Mouse (Mus musculus): ENCODE data around the gene Nrarp. TPM values are rescaled to one million over a fixed set of nuclear protein-coding genes. Genes with fewer than 3 reads are reported as not detected.

The Nrarp gene
- polyA plus RNA-seq, 1 experiment from 2014 or later: 63.9 TPM

DNA sequence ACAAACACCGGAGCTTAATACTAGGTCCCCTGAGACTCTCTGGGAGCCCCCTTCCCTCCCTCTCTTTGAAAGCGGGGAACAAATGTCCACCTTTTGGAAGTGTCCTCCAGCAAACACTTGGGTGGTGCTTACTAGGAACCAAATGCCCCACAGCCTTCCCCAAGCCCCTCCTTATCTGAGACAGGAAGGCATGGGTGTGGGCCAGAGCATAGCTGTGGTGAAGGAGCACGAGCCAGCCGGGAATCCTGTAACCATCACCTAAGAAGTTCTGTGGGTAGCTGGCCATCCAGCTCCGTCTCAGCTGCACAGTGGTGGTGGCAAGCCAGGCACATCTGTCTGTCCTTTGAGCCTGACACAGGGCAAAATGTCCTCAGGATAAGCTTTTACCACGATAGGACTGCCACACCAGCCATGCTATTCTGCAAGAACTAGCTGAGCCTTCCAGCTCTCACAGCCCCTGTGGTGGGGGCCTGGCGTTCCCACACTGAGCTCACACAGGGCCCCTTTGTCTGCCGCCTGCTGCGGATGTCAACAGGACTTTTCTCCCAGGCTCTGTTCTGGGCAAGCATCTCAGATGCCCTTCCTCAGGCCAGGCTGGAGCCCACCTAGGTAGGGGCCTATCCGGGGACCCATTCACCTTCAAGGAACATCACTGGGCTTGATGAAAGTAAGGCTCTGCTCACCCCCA, 2.1 kb upstream of the Nrarp start:
- DNase-seq (ENCODE audit: low spot score, missing footprints): peak; percentile 89
- 20% methylated on average over 10 of the region's 10 CpGs for WGBS
- H3K9me3 ChIP-seq (ENCODE audit: control insufficient read depth, low read length): no peaks in the 10 kb centered on the region
- ATAC-seq (ENCODE audit: low FRiP score): no peak
- peak overlapping the region; percentile 47 for H3K9ac ChIP-seq (ENCODE audit: low read length)
- peak overlapping the region; percentile 39 for H3K4me2 ChIP-seq
- H3K27me3 ChIP-seq (ENCODE audit: control insufficient read depth, insufficient read depth, low read length): no peaks in the 10 kb centered on the region
- peaks cover 59% of the 10 kb centered on the region for H3K4me1 ChIP-seq (ENCODE audit: control insufficient read depth, insufficient read depth, low read length)
- no peaks in the 10 kb centered on the region for H3K36me3 ChIP-seq (ENCODE audit: control insufficient read depth, insufficient read depth, low read length)
- peak overlapping the region; percentile 71 for H3K27ac ChIP-seq (ENCODE audit: low read depth, low read length)
- H3K4me3 ChIP-seq (ENCODE audit: low read depth, low read length): 0 out of 2 replicates have a peak overlapping the region, but pooled peaks have one; percentile 8

DNA sequence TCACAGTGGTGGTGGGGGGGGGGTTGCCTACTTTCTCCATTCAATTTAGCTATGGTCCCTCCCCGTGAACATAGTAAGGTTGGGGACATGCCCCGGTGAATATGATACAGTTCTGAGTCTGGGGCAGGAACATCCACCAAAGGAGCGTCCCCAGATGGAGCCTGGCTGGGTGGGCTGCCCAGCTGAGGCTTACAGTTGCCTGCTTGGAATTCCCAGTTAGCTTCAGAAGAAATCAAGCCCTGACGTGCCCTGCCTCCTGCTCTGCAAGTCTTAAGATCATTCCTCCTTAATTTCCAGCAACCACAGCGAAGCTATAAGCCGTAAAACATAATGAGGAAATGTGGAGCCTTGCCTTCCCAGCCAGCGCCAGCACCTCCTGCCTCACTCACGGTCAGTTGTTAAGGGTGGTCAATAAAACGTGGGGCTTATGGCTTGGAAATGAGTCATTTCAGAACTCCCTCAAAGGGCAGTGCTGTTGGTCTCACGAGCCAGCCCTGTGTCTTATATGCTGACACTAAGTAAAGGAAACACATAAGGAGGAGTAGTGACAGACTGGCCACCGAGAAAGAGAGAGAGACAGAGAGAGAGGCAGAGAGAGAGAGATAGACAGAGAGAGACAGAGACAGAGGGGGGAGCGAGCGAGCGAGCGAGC, 866 bp upstream of the Nrarp start:
- peaks cover 69% of the 10 kb centered on the region for H3K4me1 ChIP-seq (ENCODE audit: control insufficient read depth, insufficient read depth, low read length)
- no peaks in the 10 kb centered on the region for H3K27me3 ChIP-seq (ENCODE audit: control insufficient read depth, insufficient read depth, low read length)

DNA sequence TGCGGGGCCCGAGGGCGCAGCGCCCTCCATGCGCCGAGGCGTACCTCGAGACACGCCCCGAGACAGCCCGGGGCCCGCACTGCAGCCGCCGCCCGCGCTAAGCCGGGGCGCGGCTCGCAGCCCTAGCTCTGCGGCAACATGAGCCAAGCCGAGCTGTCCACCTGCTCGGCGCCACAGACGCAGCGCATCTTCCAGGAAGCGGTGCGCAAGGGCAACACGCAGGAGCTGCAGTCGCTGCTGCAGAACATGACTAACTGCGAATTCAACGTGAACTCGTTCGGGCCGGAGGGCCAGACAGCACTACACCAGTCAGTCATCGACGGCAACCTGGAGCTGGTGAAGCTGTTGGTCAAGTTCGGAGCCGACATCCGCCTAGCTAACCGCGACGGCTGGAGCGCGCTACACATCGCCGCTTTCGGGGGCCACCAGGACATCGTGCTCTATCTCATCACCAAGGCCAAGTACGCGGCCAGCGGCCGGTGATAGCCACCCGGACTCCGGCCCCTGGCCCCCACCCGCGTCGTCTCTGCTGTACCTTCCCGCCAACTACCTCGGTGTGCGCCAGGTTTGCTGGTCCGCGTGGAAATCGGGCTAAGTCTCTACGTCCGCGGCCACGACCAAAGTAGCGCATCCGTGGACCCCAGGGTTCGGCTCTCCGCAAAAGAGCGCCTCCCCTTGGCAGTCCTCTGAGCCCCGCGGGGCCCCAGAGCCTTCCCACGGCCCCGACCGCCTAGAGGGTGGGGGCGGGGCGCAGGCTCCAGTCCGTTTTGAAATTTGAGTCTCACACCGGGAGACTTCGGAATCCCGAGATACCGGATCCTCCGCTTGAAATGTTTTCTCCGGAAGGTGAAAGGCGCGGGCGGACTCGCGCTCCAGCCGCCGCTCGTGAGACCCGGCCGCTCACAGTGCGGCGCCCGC, 674 bp downstream of the Nrarp start:
- peak; percentile 36 for ATAC-seq (ENCODE audit: low FRiP score)
- H3K4me3 ChIP-seq (ENCODE audit: low read depth, low read length): peak overlapping the region; percentile 87
- H3K4me2 ChIP-seq: peak overlapping the region; percentile 74
- H3K9ac ChIP-seq (ENCODE audit: low read length): peak overlapping the region; percentile 91
- under 1% methylated on average over 100 of the region's 100 CpGs for WGBS
- H3K27me3 ChIP-seq (ENCODE audit: control insufficient read depth, insufficient read depth, low read length): no peaks in the 10 kb centered on the region
- no peaks in the 10 kb centered on the region for H3K9me3 ChIP-seq (ENCODE audit: control insufficient read depth, low read length)
- peaks cover 69% of the 10 kb centered on the region for H3K4me1 ChIP-seq (ENCODE audit: control insufficient read depth, insufficient read depth, low read length)
- H3K27ac ChIP-seq (ENCODE audit: low read depth, low read length): peak overlapping the region; percentile 95
- peak; percentile 98 for DNase-seq (ENCODE audit: low spot score, missing footprints)
- H3K36me3 ChIP-seq (ENCODE audit: control insufficient read depth, insufficient read depth, low read length): peaks cover 6% of the 10 kb centered on the region; the same call in 1 of the 2 replicates

More for the DNA sequence above, 866 bp upstream of the Nrarp start:
- Histone ChIP-seq H3K27ac (ENCODE audit: low read depth, low read length) (peak overlapping the region; percentile 67), H3K9ac (ENCODE audit: low read length) (peak overlapping the region; percentile 54), H3K9me3 (ENCODE audit: control insufficient read depth, low read length) (no peaks in the 10 kb centered on the region), H3K4me2 (peak overlapping the region; percentile 74), H3K36me3 (ENCODE audit: control insufficient read depth, insufficient read depth, low read length) (peaks cover 6% of the 10 kb centered on the region; the same call in 1 of the 2 replicates), H3K4me3 (ENCODE audit: low read depth, low read length) (peak overlapping the region; percentile 87)
- 44% methylated on average over 15 of the region's 15 CpGs for WGBS
- ATAC-seq (ENCODE audit: low FRiP score) (no peak), DNase-seq (ENCODE audit: low spot score, missing footprints) (peak; percentile 89)

DNA sequence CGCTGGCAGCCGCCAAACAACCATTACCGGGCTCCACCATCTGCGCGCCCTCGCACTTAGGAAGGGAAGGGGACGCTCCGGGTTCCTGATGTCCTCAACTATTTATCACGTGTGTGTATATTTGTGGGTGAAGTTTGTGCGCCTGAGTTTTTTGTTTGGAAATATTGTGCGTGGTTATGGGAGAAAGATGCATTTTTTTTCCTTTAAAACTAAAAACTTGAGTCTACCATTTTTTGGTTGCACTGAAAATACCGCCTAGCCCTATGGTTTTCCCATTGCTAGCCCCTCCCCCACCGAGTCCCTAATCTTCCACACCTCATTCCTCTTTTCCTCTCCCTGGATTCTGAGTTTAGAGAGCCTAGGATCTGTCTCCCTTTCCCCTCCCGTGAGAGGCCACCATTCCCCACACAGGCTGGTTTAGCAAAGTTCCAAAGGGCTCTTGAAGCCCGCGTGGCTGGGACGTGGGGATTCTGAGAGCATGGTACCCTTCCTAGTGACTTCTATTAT, 1.4 kb downstream of the Nrarp start:
- DNase-seq (ENCODE audit: low spot score, missing footprints) (peak; percentile 95), ATAC-seq (ENCODE audit: low FRiP score) (no peak)
- 0% methylated on average over 17 of the region's 17 CpGs for WGBS
- Histone ChIP-seq H3K4me2 (peak overlapping the region; percentile 74), H3K4me1 (ENCODE audit: control insufficient read depth, insufficient read depth, low read length) (peaks cover 72% of the 10 kb centered on the region), H3K4me3 (ENCODE audit: low read depth, low read length) (peak overlapping the region; percentile 87), H3K27ac (ENCODE audit: low read depth, low read length) (peak overlapping the region; percentile 95), H3K9me3 (ENCODE audit: control insufficient read depth, low read length) (no peaks in the 10 kb centered on the region), H3K27me3 (ENCODE audit: control insufficient read depth, insufficient read depth, low read length) (no peaks in the 10 kb centered on the region), H3K9ac (ENCODE audit: low read length) (peak overlapping the region; percentile 91), H3K36me3 (ENCODE audit: control insufficient read depth, insufficient read depth, low read length) (peaks cover 6% of the 10 kb centered on the region; the same call in 1 of the 2 replicates)

DNA sequence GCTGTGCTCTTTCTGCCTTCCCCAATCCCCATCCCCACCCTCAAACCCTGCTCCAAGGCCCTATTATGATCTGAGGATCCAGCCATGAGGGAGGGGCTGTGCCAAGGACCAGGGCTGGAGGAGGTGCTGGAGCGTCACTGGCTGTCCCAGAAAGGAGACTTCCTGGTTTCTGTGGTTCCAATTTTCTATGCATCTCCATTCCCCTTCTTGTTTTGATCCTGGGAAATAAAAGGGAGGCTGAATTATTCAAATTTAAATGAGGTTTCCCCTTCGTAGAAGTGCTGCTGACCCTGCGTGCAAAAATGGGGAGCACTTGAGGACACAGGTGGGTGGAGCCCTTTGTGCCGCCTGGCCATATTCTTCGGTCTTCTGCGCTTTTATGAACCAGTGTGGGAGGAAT, 2.1 kb downstream of the Nrarp start:
- Histone ChIP-seq H3K27me3 (ENCODE audit: control insufficient read depth, insufficient read depth, low read length) (no peaks in the 10 kb centered on the region), H3K4me2 (peak overlapping the region; percentile 74), H3K9me3 (ENCODE audit: control insufficient read depth, low read length) (no peaks in the 10 kb centered on the region), H3K9ac (ENCODE audit: low read length) (peak overlapping the region; percentile 91), H3K36me3 (ENCODE audit: control insufficient read depth, insufficient read depth, low read length) (peaks cover 6% of the 10 kb centered on the region; the same call in 1 of the 2 replicates), H3K4me1 (ENCODE audit: control insufficient read depth, insufficient read depth, low read length) (peaks cover 65% of the 10 kb centered on the region), H3K27ac (ENCODE audit: low read depth, low read length) (peak overlapping the region; percentile 95; the same call in 1 of the 2 replicates), H3K4me3 (ENCODE audit: low read depth, low read length) (peak overlapping the region; percentile 87)
- DNase-seq (ENCODE audit: low spot score, missing footprints): peak; percentile 91
- 6% methylated on average over 6 of the region's 6 CpGs for WGBS
- no peak for ATAC-seq (ENCODE audit: low FRiP score)

DNA sequence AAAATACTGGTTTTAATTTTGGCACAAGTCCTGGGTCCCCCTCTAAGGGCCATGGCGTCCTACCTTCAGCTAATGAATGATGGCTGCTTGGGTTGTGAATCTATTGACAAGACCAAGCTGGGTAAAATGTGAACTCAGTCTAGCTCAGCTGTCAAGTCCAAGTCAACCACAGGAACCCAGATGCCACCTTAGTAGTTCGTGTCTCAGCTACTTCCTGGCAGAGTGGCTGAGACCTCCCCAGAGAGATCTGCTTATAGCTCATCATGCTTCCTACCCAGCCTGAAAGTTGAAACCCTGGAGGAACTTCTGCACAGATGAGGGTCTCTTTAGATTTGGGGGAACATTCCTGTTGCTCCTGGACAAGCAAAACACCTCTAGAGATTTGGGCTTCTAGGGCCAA, 2.8 kb downstream of the Nrarp start:
- ATAC-seq (ENCODE audit: low FRiP score): no peak
- peaks cover 6% of the 10 kb centered on the region; the same call in 1 of the 2 replicates for H3K36me3 ChIP-seq (ENCODE audit: control insufficient read depth, insufficient read depth, low read length)
- peak overlapping the region; percentile 87 for H3K4me3 ChIP-seq (ENCODE audit: low read depth, low read length)
- no peaks in the 10 kb centered on the region for H3K27me3 ChIP-seq (ENCODE audit: control insufficient read depth, insufficient read depth, low read length)
- H3K9me3 ChIP-seq (ENCODE audit: control insufficient read depth, low read length): no peaks in the 10 kb centered on the region
- H3K9ac ChIP-seq (ENCODE audit: low read length): peak overlapping the region; percentile 33
- 65% methylated on average over 2 of the region's 2 CpGs for WGBS
- peak overlapping the region; percentile 95; the same call in 1 of the 2 replicates for H3K27ac ChIP-seq (ENCODE audit: low read depth, low read length)
- peak overlapping the region; percentile 74 for H3K4me2 ChIP-seq
- peaks cover 58% of the 10 kb centered on the region for H3K4me1 ChIP-seq (ENCODE audit: control insufficient read depth, insufficient read depth, low read length)
- peak; percentile 85 for DNase-seq (ENCODE audit: low spot score, missing footprints)

DNA sequence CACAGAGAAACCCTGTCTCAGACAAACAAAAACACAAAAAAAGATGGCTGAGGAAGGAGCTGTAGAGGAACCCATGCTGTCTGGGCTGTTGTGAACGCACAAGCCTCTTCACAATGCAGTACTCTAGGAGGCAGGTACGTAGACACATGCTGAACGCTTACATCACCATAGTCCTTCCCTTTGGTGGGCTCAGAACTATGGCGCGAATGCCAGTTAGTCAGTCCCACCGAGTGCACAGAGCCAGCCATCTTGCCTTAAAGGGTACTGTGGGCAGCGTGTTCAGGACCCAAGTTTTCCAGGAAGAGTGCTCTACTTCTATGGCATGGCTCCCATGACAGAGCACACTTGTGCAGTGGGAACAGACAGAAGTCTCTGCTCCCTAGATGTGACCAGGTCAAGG, 3.9 kb downstream of the Nrarp start:
- Histone ChIP-seq H3K4me1 (ENCODE audit: control insufficient read depth, insufficient read depth, low read length) (peaks cover 47% of the 10 kb centered on the region), H3K27ac (ENCODE audit: low read depth, low read length) (peak overlapping the region; percentile 98), H3K36me3 (ENCODE audit: control insufficient read depth, insufficient read depth, low read length) (peaks cover 6% of the 10 kb centered on the region; the same call in 1 of the 2 replicates), H3K4me3 (ENCODE audit: low read depth, low read length) (peak overlapping the region; percentile 10), H3K27me3 (ENCODE audit: control insufficient read depth, insufficient read depth, low read length) (no peaks in the 10 kb centered on the region), H3K9me3 (ENCODE audit: control insufficient read depth, low read length) (no peaks in the 10 kb centered on the region), H3K9ac (ENCODE audit: low read length) (no peak overlapping the region), H3K4me2 (peak overlapping the region; percentile 70)
- ATAC-seq (ENCODE audit: low FRiP score) (no peak), DNase-seq (ENCODE audit: low spot score, missing footprints) (peak; percentile 87)
- 88% methylated on average over 7 of the region's 7 CpGs for WGBS
